In the genomic region with DNA sequence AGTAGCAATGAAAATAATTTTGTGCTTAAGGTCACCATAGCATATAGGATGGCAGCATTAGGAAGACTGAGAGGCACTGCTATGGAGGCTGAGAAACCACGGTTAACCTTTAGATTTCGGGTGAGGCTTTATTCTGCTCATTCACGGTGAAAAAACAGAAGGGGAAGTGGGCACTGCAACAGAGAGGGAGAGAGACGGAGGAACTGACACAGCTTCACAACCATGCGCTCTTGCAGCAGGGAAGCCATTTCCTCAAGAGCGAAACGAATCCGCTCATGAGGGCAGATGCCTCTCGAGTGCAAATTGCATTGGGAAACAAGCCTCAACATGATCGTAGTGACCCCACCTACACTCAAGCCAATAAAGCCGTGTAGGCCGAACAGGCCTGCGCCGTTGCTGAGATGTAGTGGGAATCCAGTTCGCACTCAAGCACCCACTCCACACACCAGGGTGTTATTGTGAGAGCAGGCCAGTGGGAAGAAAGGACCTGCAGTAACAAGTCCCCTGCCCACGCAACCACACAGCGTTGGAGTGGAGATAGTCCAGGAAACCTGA, we compare ENCODE assay signal across 20 mouse cellular contexts. TPM values are rescaled to one million over a fixed set of nuclear protein-coding genes. Genes with fewer than 3 reads are reported as not detected.
DNase-seq lines count a peak whose midpoint lies in the region; ATAC-seq and TF ChIP-seq lines count a peak whose summit lies in the region.
"Had no signal": no experiment of that assay in that cellular context is flagged by ENCODE, and none has a peak within 500 bp of the region (broad histone marks: within the 10 kb centered on the region; RNA-seq: fewer than 3 reads in every experiment).

No protein-coding gene starts in this region.

- TF ChIP-seq CTCF in bone marrow, adult 2 months (IDR thresholded peaks at IDR 0.05; ENCODE audit: control insufficient read depth, insufficient read depth, low read length): no peak

- H3K4me2 ChIP-seq in kidney, embryonic 16.5 days (replicated peaks; ENCODE audit: low read depth, low read length): no peak overlapping the region
- H3K4me2 ChIP-seq: forebrain, embryonic 13.5 days; heart, embryonic 11.5 days; limb, embryonic 13.5 days; neural tube, embryonic 13.5 days had no signal

- peaks cover 2% of the 10 kb centered on the region; the same call in 1 of the 2 replicates for H3K4me1 ChIP-seq in bone marrow, adult 2 months (ENCODE audit: control insufficient read depth, insufficient read depth, low read length)
- H3K4me1 ChIP-seq in kidney, embryonic 16.5 days (ENCODE audit: insufficient read depth, low read length): 0 out of 2 replicates have a peak, but pooled peaks cover 5% of the 10 kb centered on the region
- H3K4me1 ChIP-seq: forebrain, embryonic 13.5 days; limb, embryonic 13.5 days; neural tube, embryonic 13.5 days had no signal

- no peak for TF ChIP-seq POLR2A in bone marrow, adult 2 months (IDR thresholded peaks at IDR 0.05; ENCODE audit: borderline replicate concordance, control insufficient read depth, low read depth, low read length)

- H3K27ac ChIP-seq in bone marrow, adult 2 months (ENCODE audit: control insufficient read depth, insufficient read depth, low read depth, low read length, poor library complexity): peak overlapping the region; percentile 17
- no peak overlapping the region for H3K27ac ChIP-seq in kidney, embryonic 16.5 days (ENCODE audit: low read length)
- H3K27ac ChIP-seq: forebrain, embryonic 13.5 days; hindbrain, postnatal 0 days; limb, embryonic 13.5 days; liver, embryonic 14.5 days; neural tube, embryonic 13.5 days had no signal

- DNase-seq in heart, adult 11 months: peak; percentile 85
- no peak for DNase-seq in heart, postnatal 36 days
- DNase-seq in A20 (ENCODE audit: low read depth, low spot score): peak; percentile 51
- no peak for DNase-seq in right cerebral cortex, postnatal 10 days (ENCODE audit: low spot score in 2 of 2)
- no peak for DNase-seq in left cerebral cortex, postnatal 4 days
- DNase-seq: cerebellum, adult 9-11 months; embryo, embryonic 11 days; gastrocnemius, postnatal 36 days; heart, postnatal 14 days; kidney, adult 11 months; kidney, postnatal 14 days had no signal

- 35% methylated on average over 17 of the region's 17 CpGs for WGBS in bone marrow, adult 2 months
- WGBS in kidney, embryonic 16.5 days: 85% methylated on average over 17 of the region's 17 CpGs

- no peaks in the 10 kb centered on the region for H3K27me3 ChIP-seq in kidney, embryonic 16.5 days (ENCODE audit: insufficient read depth, low read length)
- H3K27me3 ChIP-seq: limb, embryonic 13.5 days; neural tube, embryonic 13.5 days had no signal

- H3K4me3 ChIP-seq in bone marrow, adult 2 months (replicated peaks; ENCODE audit: control insufficient read depth, low read depth, low read length): no peak overlapping the region
- H3K4me3 ChIP-seq in kidney, embryonic 16.5 days (ENCODE audit: low read length): no peak overlapping the region
- H3K4me3 ChIP-seq: forebrain, embryonic 13.5 days; limb, embryonic 13.5 days; neural tube, embryonic 13.5 days had no signal

- ATAC-seq in megakaryocyte progenitor cell, adult 5-6 weeks (replicated peaks; ENCODE audit: poor library complexity): peak; percentile 97
- ATAC-seq in kidney, embryonic 16.5 days (ENCODE audit: low FRiP score, low TSS enrichment): no peak
- ATAC-seq: forebrain, embryonic 13.5 days; hindbrain, postnatal 0 days had no signal

- intact Hi-C loops in heart, postnatal 36 days (cut with DNase I): no loop called here
- intact Hi-C loops in left cerebral cortex, postnatal 4 days (cut with DNase I): no loop called here

- no peak overlapping the region for H3K9ac ChIP-seq in kidney, embryonic 16.5 days (replicated peaks; ENCODE audit: low read length)
- H3K9ac ChIP-seq: forebrain, embryonic 13.5 days; limb, embryonic 13.5 days; liver, embryonic 14.5 days; neural tube, embryonic 13.5 days had no signal

- H3K36me3 ChIP-seq in kidney, embryonic 16.5 days (ENCODE audit: insufficient read depth, low read length): no peaks in the 10 kb centered on the region
- H3K36me3 ChIP-seq: limb, embryonic 13.5 days; neural tube, embryonic 13.5 days had no signal

- no peaks in the 10 kb centered on the region for H3K9me3 ChIP-seq in kidney, embryonic 16.5 days (ENCODE audit: low read length)
- H3K9me3 ChIP-seq: forebrain, embryonic 13.5 days; limb, embryonic 13.5 days; neural tube, embryonic 13.5 days had no signal

RNA-seq across cellular contexts. Expression of gene Plekha1, which starts 18.3 kb away (rescaled TPM):
- total RNA-seq in heart, postnatal 36 days (2021): 10 to 100 TPM; 42.8 to 44.0 TPM
- 3.5 and 13.4 TPM in 2 replicates for polyA plus RNA-seq in bone marrow, adult 2 months (2011; ENCODE audit: insufficient read depth, insufficient read length, low replicate concordance, missing spikeins)
- 12.4 and 14.0 TPM in 2 replicates for total RNA-seq in megakaryocyte progenitor cell, adult 5-6 weeks (2015)
- 19.3 and 23.3 TPM in 2 replicates for total RNA-seq in megakaryocyte progenitor cell, adult 5-6 weeks (2017)
- 100 to 1,000 TPM; 132 to 140 TPM for total RNA-seq in left cerebral cortex, postnatal 4 days (2021)
- 91.6 and 101 TPM in 2 replicates for polyA plus RNA-seq in kidney, embryonic 16.5 days (2015; fragmentation: Nextera tagmentation; extraction: Ambion mirVana)

Comparison
In these comparisons a context has a peak if more than half of its experiments do, and no peak if none do; other contexts are left out.
1. DNase-seq: peak in heart, adult 11 months (single experiment) and A20 (single experiment); none in heart, postnatal 36 days (0 of 2), right cerebral cortex, postnatal 10 days (0 of 2) and left cerebral cortex, postnatal 4 days (single experiment).